Mouse (Mus musculus): ENCODE results near the gene Scnm1.

- TF ChIP-seq CTCF (IDR thresholded peaks at IDR 0.05; ENCODE audit: low read depth) (no peak), EP300 (IDR thresholded peaks at IDR 0.05; ENCODE audit: low read depth) (no peak)
These were observed 6.4 kb upstream of the Scnm1 start for GRCm38 (mm10) chr3:95140289-95140595.
